Mouse (Mus musculus) lung, embryonic 16.5 days (tissue): Measurements from ENCODE around the gene Stum. TPM values are rescaled to one million over a fixed set of nuclear protein-coding genes. Genes with fewer than 3 reads are reported as not detected.

Experiments used
- ATAC-seq: fragments of 200-750 bp; cut with Nextera tagmentation; 2 replicates; pipeline ENCODE4 v1.8.0; 2017; ENCODE audit warnings: low read depth, mild to moderate bottlenecking, moderate library complexity
- H3K27ac ChIP-seq: fragments of 300-500 bp; sonication (generic); 2 replicates; pipeline ENCODE4 v1.5.1; 2014; ENCODE audit warnings: mild to moderate bottlenecking, control low read depth, low read length
- H3K27me3 ChIP-seq: fragments of 300-500 bp; sonication (generic); 2 replicates; pipeline ENCODE4 v1.6.1; 2014; ENCODE audit warnings: low read depth, low read length, mixed read lengths; ENCODE audit not compliant: control insufficient read depth, insufficient read depth
- H3K36me3 ChIP-seq: fragments of 300-500 bp; sonication (generic); 2 replicates; pipeline ENCODE4 v1.6.1; 2014; ENCODE audit warnings: low read length; ENCODE audit not compliant: control insufficient read depth, insufficient read depth
- H3K4me1 ChIP-seq: fragments of 300-500 bp; sonication (generic); replicated peaks from 2 replicates; pipeline ENCODE4 v1.6.1; 2014; ENCODE audit warnings: low read length, mixed read lengths; ENCODE audit not compliant: control insufficient read depth, insufficient read depth
- H3K4me2 ChIP-seq: fragments of 300-500 bp; sonication (generic); 2 replicates; pipeline ENCODE4 v1.6.1; 2014; ENCODE audit warnings: low read depth, low read length, control low read depth
- H3K4me3 ChIP-seq: fragments of 300-500 bp; sonication (generic); 2 replicates; pipeline ENCODE4 v1.5.1; 2014; ENCODE audit warnings: mild to moderate bottlenecking, low read length, control low read depth
- H3K9ac ChIP-seq: fragments of 300-500 bp; sonication (generic); 2 replicates; pipeline ENCODE4 v1.6.1; 2014; ENCODE audit warnings: low read length, control low read depth
- H3K9me3 ChIP-seq: fragments of 300-500 bp; sonication (generic); 2 replicates; pipeline ENCODE4 v1.6.1; 2016; ENCODE audit warnings: low read length; ENCODE audit not compliant: control insufficient read depth
- WGBS: fragments of 180-500 bp; shearing (Covaris S2); extraction: QIAGEN DNeasy Blood & Tissue Kit; methylation state at CpG from one replicate; pipeline ENCODE4 v1.1.7; 2014; 5-methylcytosine and 5-hydroxymethylcytosine counted together
- polyA plus RNA-seq: library from polyadenylated mRNA; unstranded; fragments of >200 nt; fragmentation: Nextera tagmentation; extraction: Ambion mirVana; gene quantifications from 2 replicates; pipeline ENCODE4 v1.2.1, GENCODE M21; 2015

Gene Stum
- polyA plus RNA-seq, 1 experiment from 2014 or later: 0.08 TPM

DNA sequence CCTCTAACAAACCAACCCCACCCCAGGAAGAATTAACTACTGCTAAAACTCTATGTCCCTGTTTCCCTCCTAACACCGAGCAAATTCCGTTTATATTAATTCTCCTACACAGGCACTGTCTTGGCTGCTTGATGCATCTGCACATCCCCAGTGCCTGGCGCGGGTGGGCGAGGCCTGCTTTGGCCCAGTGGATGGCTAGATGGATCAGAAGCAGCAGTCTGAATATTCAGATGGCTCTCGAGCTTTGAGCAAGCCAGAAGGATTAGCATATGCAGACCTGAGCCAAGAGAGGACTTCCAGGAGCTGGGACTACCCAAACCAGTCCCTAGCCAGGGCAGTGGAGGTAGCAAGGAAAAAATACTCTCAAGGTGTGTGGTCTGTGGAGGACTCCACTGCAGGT is 3.0 kb downstream of the Stum start:
- Histone ChIP-seq H3K27me3 (peaks cover 37% of the 10 kb centered on the region), H3K9me3 (no peaks in the 10 kb centered on the region), H3K4me1 (0 out of 2 replicates have a peak, but pooled peaks cover 9% of the 10 kb centered on the region), H3K4me3 (no peak overlapping the region), H3K9ac (no peak overlapping the region), H3K36me3 (no peaks in the 10 kb centered on the region), H3K4me2 (no peak overlapping the region), H3K27ac (no peak overlapping the region)
- WGBS: 49% methylated on average over 6 of the region's 6 CpGs
- ATAC-seq: no peak

- ATAC-seq: no peak
- H3K27me3 ChIP-seq: no peaks in the 10 kb centered on the region
These were observed 9.7 kb downstream of the Stum start for GRCm38 (mm10) chr1:180473566-180473965.

GRCm38 (mm10) chr1:180468004-180468403 is 15.3 kb downstream of the Stum start:
- ATAC-seq: no peak
- no peak overlapping the region for H3K27ac ChIP-seq
- H3K9me3 ChIP-seq: no peaks in the 10 kb centered on the region
- H3K4me2 ChIP-seq: no peak overlapping the region
- no peaks in the 10 kb centered on the region for H3K4me1 ChIP-seq
- H3K27me3 ChIP-seq: no peaks in the 10 kb centered on the region
- H3K4me3 ChIP-seq: no peak overlapping the region
- H3K36me3 ChIP-seq: no peaks in the 10 kb centered on the region
- WGBS: 91% methylated on average over 4 of the region's 4 CpGs
- no peak overlapping the region for H3K9ac ChIP-seq

More at GRCm38 (mm10) chr1:180473566-180473965, 9.7 kb downstream of the Stum start:
- no peaks in the 10 kb centered on the region for H3K9me3 ChIP-seq
- no peak overlapping the region for H3K4me3 ChIP-seq
- no peak overlapping the region for H3K27ac ChIP-seq
- no peak overlapping the region for H3K9ac ChIP-seq
- no peaks in the 10 kb centered on the region for H3K36me3 ChIP-seq
- H3K4me1 ChIP-seq: no peaks in the 10 kb centered on the region
- no peak overlapping the region for H3K4me2 ChIP-seq

DNA sequence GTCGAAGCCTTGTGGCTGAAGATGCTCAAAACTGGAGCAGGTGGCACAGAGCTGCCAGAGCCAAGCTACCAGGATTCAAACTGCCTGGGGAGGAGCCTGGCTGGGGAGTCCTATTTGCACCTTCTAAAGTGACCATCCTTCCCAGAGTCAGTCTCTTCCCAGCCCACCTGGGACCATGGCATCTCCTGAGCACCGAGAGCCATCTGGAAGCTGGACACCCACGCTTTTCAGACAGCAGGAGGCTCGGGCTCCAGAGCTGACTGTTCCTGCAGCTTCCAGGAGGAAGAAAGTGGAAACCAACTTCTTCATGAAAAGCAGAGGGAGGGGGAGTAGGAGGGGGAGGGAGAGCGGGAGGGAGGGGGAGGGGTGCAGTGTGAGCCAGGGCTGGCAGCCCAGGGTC is 17.7 kb downstream of the Stum start:
- no peak for ATAC-seq
- H3K4me3 ChIP-seq: no peak overlapping the region
- 59% methylated on average over 5 of the region's 5 CpGs for WGBS
- H3K4me1 ChIP-seq: no peaks in the 10 kb centered on the region
- no peak overlapping the region for H3K27ac ChIP-seq
- no peak overlapping the region for H3K9ac ChIP-seq
- H3K27me3 ChIP-seq: no peaks in the 10 kb centered on the region
- H3K9me3 ChIP-seq: no peaks in the 10 kb centered on the region
- H3K4me2 ChIP-seq: no peak overlapping the region
- H3K36me3 ChIP-seq: no peaks in the 10 kb centered on the region

DNA sequence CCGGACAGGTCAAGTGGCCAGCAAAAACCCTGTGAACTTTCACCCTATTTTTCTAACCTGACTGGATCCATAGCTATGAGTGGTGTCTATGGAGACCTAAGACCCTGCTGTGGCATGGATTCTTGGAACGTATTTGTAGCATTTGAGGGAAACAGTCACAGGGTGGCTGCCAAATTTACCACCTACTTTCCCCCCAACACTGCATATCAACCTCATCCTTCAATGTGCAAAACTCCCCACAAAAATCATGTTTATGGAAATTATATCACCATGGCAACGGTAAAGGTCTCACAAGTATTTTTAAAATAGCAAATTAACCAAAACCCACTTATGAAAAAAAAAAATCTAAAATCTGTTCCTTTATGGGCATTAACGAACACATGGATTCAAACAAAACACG is 18.9 kb downstream of the Stum start:
- no peak overlapping the region for H3K4me2 ChIP-seq
- WGBS: 80% methylated on average over 5 of the region's 5 CpGs
- H3K36me3 ChIP-seq: no peaks in the 10 kb centered on the region

GRCm38 (mm10) chr1:180462983-180463475 is 20.3 kb downstream of the Stum start:
- no peak for ATAC-seq
- 82% methylated on average over 5 of the region's 5 CpGs for WGBS

More for the DNA sequence above, 18.9 kb downstream of the Stum start:
- Histone ChIP-seq H3K4me1 (no peaks in the 10 kb centered on the region), H3K9ac (no peak overlapping the region), H3K27ac (no peak overlapping the region), H3K9me3 (no peaks in the 10 kb centered on the region), H3K4me3 (no peak overlapping the region), H3K27me3 (no peaks in the 10 kb centered on the region)
- ATAC-seq: no peak

DNA sequence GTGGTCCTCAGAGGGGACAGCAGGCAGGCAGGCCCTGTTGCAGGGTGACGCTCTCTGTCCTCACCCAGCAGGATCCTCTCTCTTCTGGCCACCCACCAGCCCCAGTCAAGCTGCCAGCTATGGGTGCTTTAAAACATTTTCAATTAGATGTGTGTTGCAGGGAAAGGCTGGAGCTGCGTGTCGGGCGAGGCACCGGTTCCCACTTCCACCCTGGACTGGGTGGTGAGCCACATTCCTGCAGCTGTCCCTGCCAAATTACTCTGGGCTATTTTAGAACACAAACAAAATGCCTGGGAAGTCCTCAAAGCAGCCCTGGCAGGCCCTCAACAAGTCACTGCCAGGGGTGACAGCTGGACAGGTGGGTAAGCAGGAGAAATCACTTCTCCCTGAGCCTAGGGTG is 20.9 kb downstream of the Stum start:
- Histone ChIP-seq H3K4me2 (no peak overlapping the region), H3K4me1 (0 out of 2 replicates have a peak, but pooled peaks cover 3% of the 10 kb centered on the region), H3K27me3 (no peaks in the 10 kb centered on the region), H3K9me3 (no peaks in the 10 kb centered on the region), H3K9ac (no peak overlapping the region), H3K4me3 (no peak overlapping the region), H3K36me3 (no peaks in the 10 kb centered on the region), H3K27ac (no peak overlapping the region)
- 42% methylated on average over 5 of the region's 5 CpGs for WGBS
- ATAC-seq: no peak

More at GRCm38 (mm10) chr1:180462983-180463475, 20.3 kb downstream of the Stum start:
- Histone ChIP-seq H3K4me2 (no peak overlapping the region), H3K9ac (no peak overlapping the region), H3K9me3 (no peaks in the 10 kb centered on the region), H3K36me3 (no peaks in the 10 kb centered on the region), H3K27ac (no peak overlapping the region), H3K4me1 (0 out of 2 replicates have a peak, but pooled peaks cover 3% of the 10 kb centered on the region), H3K4me3 (no peak overlapping the region), H3K27me3 (no peaks in the 10 kb centered on the region)

- ATAC-seq: 0 out of 2 replicates have a peak, but pooled peaks have one; percentile 16
- H3K4me1 ChIP-seq: 0 out of 2 replicates have a peak, but pooled peaks cover 3% of the 10 kb centered on the region
- H3K4me3 ChIP-seq: no peak overlapping the region
- H3K9ac ChIP-seq: no peak overlapping the region
- 36% methylated on average over 5 of the region's 5 CpGs for WGBS
- H3K9me3 ChIP-seq: no peaks in the 10 kb centered on the region
- H3K27me3 ChIP-seq: no peaks in the 10 kb centered on the region
- H3K36me3 ChIP-seq: no peaks in the 10 kb centered on the region
- H3K4me2 ChIP-seq: no peak overlapping the region
- H3K27ac ChIP-seq: no peak overlapping the region
These were observed 22.6 kb downstream of the Stum start for GRCm38 (mm10) chr1:180460721-180461120.

DNA sequence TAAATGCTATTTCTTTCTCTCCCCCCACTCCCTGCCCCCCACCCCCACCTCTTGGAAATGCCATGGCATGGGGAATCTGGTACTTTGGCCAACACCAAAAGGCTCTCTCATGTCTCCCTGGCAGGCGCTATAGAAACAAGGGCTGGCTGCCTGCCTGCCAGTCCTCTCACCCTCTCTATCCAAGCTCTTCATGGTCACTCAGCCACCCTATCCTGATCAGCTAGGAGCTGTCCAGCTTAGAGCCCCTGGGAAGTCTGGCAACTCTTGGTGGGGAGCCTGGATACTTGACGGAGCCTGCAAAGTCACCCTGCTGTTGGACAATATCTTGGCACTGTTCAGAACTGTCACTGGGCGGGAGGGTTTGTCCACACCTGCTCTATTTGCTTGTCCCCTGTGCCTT is 24.6 kb downstream of the Stum start:
- Histone ChIP-seq H3K36me3 (no peaks in the 10 kb centered on the region), H3K27me3 (no peaks in the 10 kb centered on the region), H3K9ac (no peak overlapping the region), H3K9me3 (no peaks in the 10 kb centered on the region), H3K4me3 (no peak overlapping the region), H3K4me2 (no peak overlapping the region), H3K27ac (no peak overlapping the region), H3K4me1 (0 out of 2 replicates have a peak, but pooled peaks cover 3% of the 10 kb centered on the region)
- WGBS: 40% methylated on average over 3 of the region's 3 CpGs
- 0 out of 2 replicates have a peak, but pooled peaks have one; percentile 32 for ATAC-seq
